Mouse (Mus musculus) heart, postnatal 0 days (tissue): ENCODE results near the gene Rbm5. TPM values are rescaled to one million over a fixed set of nuclear protein-coding genes. Genes with fewer than 3 reads are reported as not detected.
A peak's percentile ranks its signal among the peaks of the same experiment; 100 is the strongest.

Experiments used
- ATAC-seq: fragments of 200-750 bp; cut with Nextera tagmentation; 2 replicates; pipeline ENCODE4 v1.8.0; 2017; ENCODE audit warnings: low read depth, moderate number of reproducible peaks, moderate library complexity; ENCODE audit not compliant: insufficient read depth
- DNase-seq: peaks from one replicate; pipeline ENCODE4 v3.0.0-alpha.2; 2016; ENCODE audit warnings: low spot score
- H3K27ac ChIP-seq: fragments of 300-500 bp; sonication (generic); 2 replicates; pipeline ENCODE4 v1.5.1; 2014; ENCODE audit warnings: low read depth, mild to moderate bottlenecking
- H3K27me3 ChIP-seq: fragments of 300-500 bp; sonication (generic); 2 replicates; pipeline ENCODE4 v1.6.1; 2014; ENCODE audit warnings: low read length, mixed read lengths; ENCODE audit not compliant: control insufficient read depth, insufficient read depth
- H3K36me3 ChIP-seq: fragments of 300-500 bp; sonication (generic); replicated peaks from 2 replicates; pipeline ENCODE4 v1.6.1; 2014; ENCODE audit warnings: low read length, mixed read lengths; ENCODE audit not compliant: control insufficient read depth, insufficient read depth
- H3K4me1 ChIP-seq: fragments of 300-500 bp; sonication (generic); 2 replicates; pipeline ENCODE4 v1.6.1; 2014; ENCODE audit warnings: antibody characterized with exemption; ENCODE audit not compliant: control insufficient read depth, insufficient read depth
- H3K4me2 ChIP-seq: fragments of 300-500 bp; sonication (generic); 2 replicates; pipeline ENCODE4 v1.6.1; 2014; ENCODE audit warnings: low read depth, mild to moderate bottlenecking, low read length, moderate library complexity
- H3K4me3 ChIP-seq: fragments of 300-500 bp; sonication (generic); 2 replicates; pipeline ENCODE4 v1.5.1; 2014; ENCODE audit warnings: low read depth, low read length
- H3K9ac ChIP-seq: fragments of 300-500 bp; sonication (generic); replicated peaks from 2 replicates; pipeline ENCODE4 v1.6.1; 2014; ENCODE audit warnings: low read depth, low read length, mixed read lengths
- H3K9me3 ChIP-seq: fragments of 300-500 bp; sonication (generic); replicated peaks from 2 replicates; pipeline ENCODE4 v1.6.1; 2016; ENCODE audit warnings: low read length; ENCODE audit not compliant: control insufficient read depth
- CTCF ChIP-seq: IDR thresholded peaks from 2 replicates; pipeline ENCODE4 v1.5.1; 2016; ENCODE audit warnings: antibody characterized with exemption, control low read depth, low read depth
- EP300 ChIP-seq: IDR thresholded peaks from 2 replicates; pipeline ENCODE4 v1.6.1; 2016; ENCODE audit warnings: antibody characterized with exemption, low read depth
- WGBS: fragments of 180-500 bp; shearing (Covaris S2); extraction: QIAGEN DNeasy Blood & Tissue Kit; methylation state at CpG from one replicate; pipeline ENCODE4 v1.1.7; 2014; 5-methylcytosine and 5-hydroxymethylcytosine counted together
- polyA plus RNA-seq: library from polyadenylated mRNA; unstranded; fragments of >200 nt; fragmentation: Nextera tagmentation; extraction: Ambion mirVana; gene quantifications from 2 replicates; pipeline ENCODE4 v1.2.1, GENCODE M21; 2015
- total RNA-seq: library from RNA; depleted of rRNA; stranded (reverse); fragments of >200 nt; gene quantifications from 2 replicates; pipeline ENCODE4 v1.2.3, GENCODE M21; 2014; ENCODE audit warnings: low replicate concordance; rRNA removed

Gene Rbm5
- total and polyA plus RNA-seq, 2 experiments from 2014 or later = 81.7 to 90.6 TPM

- Histone ChIP-seq H3K4me3 (no peak overlapping the region), H3K4me1 (peaks cover 21% of the 10 kb centered on the region), H3K27ac (0 out of 2 replicates have a peak overlapping the region, but pooled peaks have one; percentile 21), H3K27me3 (no peaks in the 10 kb centered on the region), H3K36me3 (0 out of 2 replicates have a peak, but pooled peaks cover 7% of the 10 kb centered on the region), H3K9ac (no peak overlapping the region), H3K9me3 (no peaks in the 10 kb centered on the region), H3K4me2 (no peak overlapping the region)
- TF ChIP-seq CTCF (no peak), EP300 (no peak)
- 62% methylated on average over 7 of the region's 7 CpGs for WGBS
- ATAC-seq (no peak), DNase-seq (no peak)
These were observed 76.2 kb downstream of the Rbm5 start for GRCm38 (mm10) chr9:107694627-107695026.

- peaks cover 11% of the 10 kb centered on the region for H3K4me1 ChIP-seq
- WGBS = 58% methylated on average over 4 of the region's 4 CpGs
- no peak for DNase-seq
- H3K36me3 ChIP-seq = 0 out of 2 replicates have a peak, but pooled peaks cover 7% of the 10 kb centered on the region
- no peak for ATAC-seq
- H3K4me3 ChIP-seq = no peak overlapping the region
- TF ChIP-seq EP300 = no peak
- TF ChIP-seq CTCF = peak; percentile 24
- no peak overlapping the region for H3K4me2 ChIP-seq
- no peaks in the 10 kb centered on the region for H3K27me3 ChIP-seq
- H3K27ac ChIP-seq = no peak overlapping the region
- H3K9ac ChIP-seq = no peak overlapping the region
- H3K9me3 ChIP-seq = no peaks in the 10 kb centered on the region
These were observed 77.3 kb downstream of the Rbm5 start for GRCm38 (mm10) chr9:107693433-107693987.

GRCm38 (mm10) chr9:107692785-107693184, 78.0 kb downstream of the Rbm5 start:
- TF ChIP-seq EP300 = no peak
- TF ChIP-seq CTCF = no peak
- no peak overlapping the region for H3K9ac ChIP-seq
- no peak overlapping the region for H3K4me2 ChIP-seq
- H3K9me3 ChIP-seq = no peaks in the 10 kb centered on the region
- H3K4me1 ChIP-seq = peaks cover 7% of the 10 kb centered on the region
- H3K4me3 ChIP-seq = no peak overlapping the region
- 0 out of 2 replicates have a peak, but pooled peaks cover 7% of the 10 kb centered on the region for H3K36me3 ChIP-seq
- H3K27ac ChIP-seq = no peak overlapping the region
- ATAC-seq (no peak), DNase-seq (no peak)
- no peaks in the 10 kb centered on the region for H3K27me3 ChIP-seq
- WGBS = 79% methylated on average over 5 of the region's 5 CpGs

GRCm38 (mm10) chr9:107690391-107690790, 80.4 kb downstream of the Rbm5 start:
- TF ChIP-seq EP300 = no peak
- no peak for TF ChIP-seq CTCF
- H3K4me2 ChIP-seq = no peak overlapping the region
- no peak for DNase-seq
- H3K9ac ChIP-seq = no peak overlapping the region
- H3K36me3 ChIP-seq = 0 out of 2 replicates have a peak, but pooled peaks cover 7% of the 10 kb centered on the region
- ATAC-seq = no peak
- H3K9me3 ChIP-seq = no peaks in the 10 kb centered on the region
- H3K27ac ChIP-seq = no peak overlapping the region
- H3K27me3 ChIP-seq = 0 out of 2 replicates have a peak, but pooled peaks cover 3% of the 10 kb centered on the region
- H3K4me3 ChIP-seq = no peak overlapping the region
- 64% methylated on average over 8 of the region's 8 CpGs for WGBS
- H3K4me1 ChIP-seq = peaks cover 5% of the 10 kb centered on the region

Other genes with a start within 250 kb of the Rbm5 start
- 33.4 and 37.3 TPM in 2 replicates for gene Tmem115, start 237.1 kb downstream of the Rbm5 start, total RNA-seq
- gene Tmem115, start 237.1 kb downstream of the Rbm5 start, polyA plus RNA-seq = 26.7 and 28.5 TPM in 2 replicates
- gene Cyb561d2, start 228.8 kb downstream of the Rbm5 start, total RNA-seq = 13.4 and 22.1 TPM in 2 replicates
- gene Cyb561d2, start 228.8 kb downstream of the Rbm5 start, polyA plus RNA-seq = 14.3 and 16.9 TPM in 2 replicates
- gene Nprl2, start 228.8 kb downstream of the Rbm5 start, total RNA-seq = 42.3 and 56.4 TPM in 2 replicates
- gene Nprl2, start 228.8 kb downstream of the Rbm5 start, polyA plus RNA-seq = 22.5 and 23.2 TPM in 2 replicates
- gene Zmynd10, start 223.7 kb downstream of the Rbm5 start, total RNA-seq = not detected in 2 replicates
- 0.25 and 0.49 TPM in 2 replicates for gene Zmynd10, start 223.7 kb downstream of the Rbm5 start, polyA plus RNA-seq
- 28.7 and 39.0 TPM in 2 replicates for gene Rassf1, start 219.4 kb downstream of the Rbm5 start, total RNA-seq
- gene Rassf1, start 219.4 kb downstream of the Rbm5 start, polyA plus RNA-seq = 34.4 and 35.1 TPM in 2 replicates
- gene Tusc2, start 207.7 kb downstream of the Rbm5 start, total RNA-seq = 38.6 and 51.2 TPM in 2 replicates
- 37.0 and 38.8 TPM in 2 replicates for gene Tusc2, start 207.7 kb downstream of the Rbm5 start, polyA plus RNA-seq
- gene Hyal2, start 203.1 kb downstream of the Rbm5 start, total RNA-seq = 67.8 and 97.3 TPM in 2 replicates
- 58.6 and 60.5 TPM in 2 replicates for gene Hyal2, start 203.1 kb downstream of the Rbm5 start, polyA plus RNA-seq
- gene Hyal1, start 194.1 kb downstream of the Rbm5 start, total RNA-seq = 14.0 and 21.3 TPM in 2 replicates
- gene Hyal1, start 194.1 kb downstream of the Rbm5 start, polyA plus RNA-seq = 5.7 and 6.0 TPM in 2 replicates
- gene Naa80, start 192.1 kb downstream of the Rbm5 start, total RNA-seq = 28.4 and 58.8 TPM in 2 replicates
- gene Naa80, start 192.1 kb downstream of the Rbm5 start, polyA plus RNA-seq = 14.5 and 17.5 TPM in 2 replicates
- gene Hyal3, start 190.2 kb downstream of the Rbm5 start, total RNA-seq = 0.65 and 0.66 TPM in 2 replicates
- 0.29 and 0.44 TPM in 2 replicates for gene Hyal3, start 190.2 kb downstream of the Rbm5 start, polyA plus RNA-seq
- gene Ifrd2, start 183.4 kb downstream of the Rbm5 start, total RNA-seq = 22.3 and 31.2 TPM in 2 replicates
- 28.6 and 33.6 TPM in 2 replicates for gene Ifrd2, start 183.4 kb downstream of the Rbm5 start, polyA plus RNA-seq
- 21.0 and 34.9 TPM in 2 replicates for gene Sema3b, start 161.8 kb downstream of the Rbm5 start, total RNA-seq
- gene Sema3b, start 161.8 kb downstream of the Rbm5 start, polyA plus RNA-seq = 8.9 and 9.1 TPM in 2 replicates
- gene Gnai2, start 135.6 kb downstream of the Rbm5 start, total RNA-seq = 472 and 473 TPM in 2 replicates
- 291 and 295 TPM in 2 replicates for gene Gnai2, start 135.6 kb downstream of the Rbm5 start, polyA plus RNA-seq
- 8.9 and 16.9 TPM in 2 replicates for gene Slc38a3, start 101.5 kb downstream of the Rbm5 start, total RNA-seq
- gene Slc38a3, start 101.5 kb downstream of the Rbm5 start, polyA plus RNA-seq = 2.7 and 4.0 TPM in 2 replicates
- gene Gnat1, start 91.3 kb downstream of the Rbm5 start, total RNA-seq = not detected in 2 replicates
- gene Gnat1, start 91.3 kb downstream of the Rbm5 start, polyA plus RNA-seq = 0.25 and 0.33 TPM in 2 replicates
- gene Sema3f, start 60.5 kb downstream of the Rbm5 start, total RNA-seq = 38.4 and 59.5 TPM in 2 replicates
- gene Sema3f, start 60.5 kb downstream of the Rbm5 start, polyA plus RNA-seq = 2.6 and 2.7 TPM in 2 replicates
- 20.3 and 35.1 TPM in 2 replicates for gene Rbm6, start 102.2 kb upstream of the Rbm5 start, total RNA-seq
- gene Rbm6, start 102.2 kb upstream of the Rbm5 start, polyA plus RNA-seq = 27.1 and 28.3 TPM in 2 replicates
- gene Mon1a, start 117.2 kb upstream of the Rbm5 start, total RNA-seq = 12.1 and 16.4 TPM in 2 replicates
- 9.9 TPM in 2 replicates for gene Mon1a, start 117.2 kb upstream of the Rbm5 start, polyA plus RNA-seq
- 1.8 and 20.1 TPM in 2 replicates for gene Mst1r, start 135.9 kb upstream of the Rbm5 start, total RNA-seq
- 0.74 and 1.2 TPM in 2 replicates for gene Mst1r, start 135.9 kb upstream of the Rbm5 start, polyA plus RNA-seq
- gene Actl11, start 157.5 kb upstream of the Rbm5 start, total RNA-seq = not detected in 2 replicates
- gene Actl11, start 157.5 kb upstream of the Rbm5 start, polyA plus RNA-seq = not detected in 2 replicates
- 0.15 TPM in 1 of 2 replicates, not detected in the other for gene Camkv, start 164.7 kb upstream of the Rbm5 start, total RNA-seq
- 0.03 TPM in 1 of 2 replicates, not detected in the other for gene Camkv, start 164.7 kb upstream of the Rbm5 start, polyA plus RNA-seq
- gene Traip, start 179.1 kb upstream of the Rbm5 start, total RNA-seq = 4.8 and 10.0 TPM in 2 replicates
- gene Traip, start 179.1 kb upstream of the Rbm5 start, polyA plus RNA-seq = 2.3 and 3.3 TPM in 2 replicates
- 52.0 and 55.6 TPM in 2 replicates for gene Uba7, start 204.5 kb upstream of the Rbm5 start, total RNA-seq
- 16.4 and 18.0 TPM in 2 replicates for gene Uba7, start 204.5 kb upstream of the Rbm5 start, polyA plus RNA-seq
- gene Gm20661, start 212.1 kb upstream of the Rbm5 start, total RNA-seq = 0.19 and 4.6 TPM in 2 replicates
- gene Gm20661, start 212.1 kb upstream of the Rbm5 start, polyA plus RNA-seq = 0.52 and 0.57 TPM in 2 replicates
- 34.0 and 34.3 TPM in 2 replicates for gene Inka1, start 214.9 kb upstream of the Rbm5 start, total RNA-seq
- gene Inka1, start 214.9 kb upstream of the Rbm5 start, polyA plus RNA-seq = 37.0 and 38.4 TPM in 2 replicates
- 1.5 and 10.0 TPM in 2 replicates for gene Cdhr4, start 221.5 kb upstream of the Rbm5 start, total RNA-seq
- 1.3 and 1.7 TPM in 2 replicates for gene Cdhr4, start 221.5 kb upstream of the Rbm5 start, polyA plus RNA-seq
- 1.8 TPM in 1 of 2 replicates, not detected in the other for gene Gm20662, start 225.4 kb upstream of the Rbm5 start, total RNA-seq
- 0.56 and 0.62 TPM in 2 replicates for gene Gm20662, start 225.4 kb upstream of the Rbm5 start, polyA plus RNA-seq
- 102 and 132 TPM in 2 replicates for gene Ip6k1, start 231.5 kb upstream of the Rbm5 start, total RNA-seq
- gene Ip6k1, start 231.5 kb upstream of the Rbm5 start, polyA plus RNA-seq = 25.4 and 27.6 TPM in 2 replicates